Mouse (Mus musculus): ENCODE results near the gene Numa1. TPM values are rescaled to one million over a fixed set of nuclear protein-coding genes. Genes with fewer than 3 reads are reported as not detected.
A peak's percentile ranks its signal among the peaks of the same experiment; 100 is the strongest.

The Numa1 gene
- total RNA-seq (2021) = 10 to 100 TPM; 47.1 to 53.6 TPM
- long read RNA-seq, experiment 1, transcript Numa1-202 (13 exons, 2,934 nt) = major isoform, 13 of 29 reads
- long read RNA-seq, experiment 1, partial matches to known transcripts = 1 of 29 reads
- long read RNA-seq, experiment 1, other reads (novel, unspliced or antisense) = 15 of 29 reads
- long read RNA-seq, experiment 2, transcript Numa1-202 (13 exons, 2,934 nt) = major isoform, 8 of 30 reads
- long read RNA-seq, experiment 2, partial matches to known transcripts = 5 of 30 reads
- long read RNA-seq, experiment 2, other reads (novel, unspliced or antisense) = 17 of 30 reads

DNA sequence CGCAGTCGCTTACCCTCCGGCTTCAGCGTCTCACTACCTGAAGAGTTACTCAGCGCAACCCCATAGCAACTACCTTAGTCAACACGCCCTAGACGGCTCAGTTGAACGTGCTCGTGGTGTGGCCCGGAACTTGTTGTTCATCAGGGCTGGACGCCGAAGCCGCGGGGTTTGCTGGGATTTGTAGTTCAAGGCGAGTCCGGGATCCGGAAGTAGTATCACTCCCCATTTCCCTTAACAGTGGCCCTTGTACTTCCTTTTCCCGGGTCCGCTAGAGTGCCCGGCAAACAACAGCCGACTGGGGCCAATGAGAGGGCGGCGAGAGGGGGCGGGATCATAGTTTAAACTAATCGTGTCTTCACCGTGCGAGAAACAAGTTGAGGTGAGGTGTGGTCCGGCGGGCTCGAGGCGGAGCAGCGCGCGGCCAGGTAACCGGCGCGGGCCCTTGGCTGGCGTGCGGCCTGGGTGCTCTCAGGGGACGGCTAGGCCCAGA, at the start of gene Numa1, which contains the start of gene Lrrc51:
TSS of gene Numa1 (plus strand) at position 361 of the 490 bp plus-strand sequence.
TSS of gene Lrrc51 (minus strand) at position 145 of the 490 bp plus-strand sequence.
- Histone ChIP-seq H3K4me3 (peak within 1 kb of the TSS; percentile 90), H3K27ac (peak within 1 kb of the TSS; percentile 92)
- no peak for TF ChIP-seq CTCF (IDR thresholded peaks at IDR 0.05)
- peak; percentile 97 for DNase-seq
- intact Hi-C loops (cut with DNase I) = loop anchor here (2.0 to 5.0 kb wide), 2 partner anchors 37 to 129 kb away; no protein-coding TSS in a partner anchor

DNA sequence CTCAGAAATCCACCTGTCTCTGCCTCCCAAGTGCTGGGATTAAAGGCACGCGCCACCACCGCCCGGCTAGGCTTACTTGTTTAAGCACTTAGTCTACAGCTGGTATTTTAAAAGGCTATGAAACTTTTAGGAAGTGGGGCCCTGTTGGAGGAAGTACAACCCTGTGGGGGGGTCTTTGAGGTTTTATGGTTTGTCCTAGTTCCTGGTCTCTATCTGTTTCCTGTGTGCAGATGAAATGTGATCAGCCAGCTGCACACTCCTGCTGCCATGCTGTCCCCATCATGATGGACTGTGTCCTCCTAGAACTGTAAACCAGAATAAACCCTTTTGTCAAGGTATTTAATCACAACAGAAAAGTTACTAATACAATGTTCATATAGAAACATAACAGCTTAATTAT, 49.8 kb upstream of the Numa1 start:
- TF ChIP-seq CTCF (IDR thresholded peaks at IDR 0.05) = no peak
- Histone ChIP-seq H3K4me3 (no peak overlapping the region), H3K27ac (no peak overlapping the region)
- no peak for DNase-seq
- intact Hi-C loops (cut with DNase I) = no loop called here

DNA sequence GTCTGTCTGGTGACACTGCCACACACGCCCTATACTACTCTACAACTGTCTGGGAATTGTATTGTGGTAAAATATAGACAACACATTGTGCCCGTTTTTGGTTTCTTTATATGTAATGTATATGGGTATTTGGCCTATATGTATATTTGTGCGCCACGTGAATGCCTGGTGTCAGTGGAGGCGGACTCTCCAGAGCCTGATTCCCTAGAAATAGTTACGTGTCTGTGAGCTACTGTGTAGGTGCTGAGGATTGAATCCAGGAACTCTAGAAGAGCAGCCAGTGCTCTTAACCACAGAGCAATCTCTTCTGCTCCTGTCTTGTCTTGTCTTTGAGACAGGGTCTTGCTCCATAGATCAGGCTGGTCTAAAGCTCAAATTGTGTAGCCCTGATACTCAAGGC, 47.6 kb upstream of the Numa1 start:
- DNase-seq = no peak
- no peak for TF ChIP-seq CTCF (IDR thresholded peaks at IDR 0.05)
- H3K27ac ChIP-seq = no peak overlapping the region
- no peak overlapping the region for H3K4me3 ChIP-seq
- intact Hi-C loops (cut with DNase I) = no loop called here

DNA sequence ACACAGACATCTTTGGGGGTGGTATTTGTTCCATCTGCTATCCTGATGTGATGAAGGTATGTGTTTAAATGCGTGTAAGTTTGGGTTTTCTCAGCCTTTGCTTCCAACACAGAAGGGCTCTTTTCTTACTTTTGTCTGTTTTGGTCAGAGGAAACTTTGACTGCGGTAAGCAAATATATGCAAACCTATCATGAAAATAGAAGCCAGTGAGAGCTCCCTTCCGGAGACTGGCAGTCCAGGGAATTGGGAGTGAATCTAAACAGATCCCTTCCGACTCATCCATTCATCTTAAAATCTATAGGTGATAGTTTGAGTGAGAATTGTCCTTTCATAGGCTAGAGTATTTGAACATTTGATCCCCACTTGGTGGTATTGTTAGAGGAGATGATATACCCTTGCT, 45.5 kb upstream of the Numa1 start:
- no peak for DNase-seq
- Histone ChIP-seq H3K27ac (no peak overlapping the region), H3K4me3 (no peak overlapping the region)
- TF ChIP-seq CTCF (IDR thresholded peaks at IDR 0.05) = no peak
- intact Hi-C loops (cut with DNase I) = no loop called here

DNA sequence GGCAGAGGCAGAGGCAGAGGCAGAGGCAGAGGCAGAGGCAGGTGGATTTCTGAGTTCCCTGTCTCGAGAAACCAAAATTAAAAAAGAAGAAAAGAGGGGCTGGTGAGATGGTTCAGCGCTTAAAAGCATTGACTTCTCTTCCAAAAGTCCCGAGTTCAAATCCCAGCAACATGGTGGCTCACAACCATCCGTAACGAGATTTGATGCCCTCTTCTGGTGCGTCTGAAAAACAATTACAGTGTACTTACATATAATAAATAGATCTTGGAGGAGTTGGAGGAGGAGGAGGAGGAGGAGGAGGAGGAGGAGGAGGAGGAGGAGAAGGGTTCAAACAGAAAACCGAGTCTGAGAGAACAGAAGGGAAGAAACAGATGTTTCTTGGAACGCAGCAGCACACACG, 38.2 kb upstream of the Numa1 start:
- Histone ChIP-seq H3K4me3 (peak overlapping the region; percentile 83), H3K27ac (peak overlapping the region; percentile 97)
- no peak for TF ChIP-seq CTCF (IDR thresholded peaks at IDR 0.05)
- DNase-seq = no peak
- intact Hi-C loops (cut with DNase I) = loop anchor here (1.0 to 2.0 kb wide), 2 partner anchors 10 to 217 kb away; partner anchors contain the start of gene Lamtor1

DNA sequence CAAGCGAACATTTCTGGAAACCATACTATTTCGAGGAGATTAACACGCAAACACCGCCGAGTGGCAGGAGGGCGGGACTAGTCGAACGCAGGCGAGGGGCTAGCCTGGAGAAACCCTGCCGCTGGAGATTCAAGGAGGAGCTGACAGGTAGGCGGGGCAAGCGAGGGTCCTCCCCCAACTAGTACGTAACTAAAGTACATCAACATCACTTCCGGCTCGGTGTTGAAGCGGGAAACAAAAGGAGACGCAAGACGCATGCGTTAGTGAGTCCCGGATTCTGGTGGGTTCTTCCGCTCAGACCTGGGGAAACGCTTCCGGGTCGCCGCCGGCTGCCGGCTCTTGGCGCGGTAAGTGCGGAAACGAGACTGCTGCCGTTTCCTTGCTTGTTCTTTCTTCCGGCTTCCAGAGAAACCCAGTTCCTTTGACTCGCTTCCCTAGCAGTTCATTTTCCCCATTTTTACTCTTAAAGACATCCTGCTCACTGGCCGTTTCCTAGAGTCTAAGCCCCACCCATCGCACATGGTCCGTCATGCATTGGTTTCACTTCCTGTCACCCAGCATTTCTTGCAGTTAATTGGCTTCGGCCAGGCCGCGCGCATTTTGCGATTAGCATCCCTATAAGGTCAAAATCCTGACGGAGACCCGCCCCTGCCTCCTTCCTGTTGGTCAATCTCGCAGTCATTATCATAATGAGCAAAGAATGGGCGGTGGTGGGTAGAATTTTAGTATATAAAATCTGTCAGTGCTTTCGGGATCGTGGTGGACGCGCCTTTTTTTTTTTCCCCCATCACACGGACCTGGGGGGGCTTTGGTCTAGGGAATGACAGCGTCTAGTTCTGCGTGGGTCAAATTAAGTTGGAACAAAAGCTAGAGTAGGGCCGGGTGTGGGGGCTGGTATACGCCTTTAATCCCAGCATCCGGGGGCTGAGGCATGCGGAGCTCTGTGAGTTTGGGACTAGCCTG, 37.5 kb upstream of the Numa1 start:
- intact Hi-C loops (cut with DNase I) = loop anchor here (1.0 kb wide), 1 partner anchor 9 kb away; the partner anchor contains the start of gene Lamtor1
- peak; percentile 97 for DNase-seq
- Histone ChIP-seq H3K27ac (peak overlapping the region; percentile 97), H3K4me3 (peak overlapping the region; percentile 83)
- no peak for TF ChIP-seq CTCF (IDR thresholded peaks at IDR 0.05)

DNA sequence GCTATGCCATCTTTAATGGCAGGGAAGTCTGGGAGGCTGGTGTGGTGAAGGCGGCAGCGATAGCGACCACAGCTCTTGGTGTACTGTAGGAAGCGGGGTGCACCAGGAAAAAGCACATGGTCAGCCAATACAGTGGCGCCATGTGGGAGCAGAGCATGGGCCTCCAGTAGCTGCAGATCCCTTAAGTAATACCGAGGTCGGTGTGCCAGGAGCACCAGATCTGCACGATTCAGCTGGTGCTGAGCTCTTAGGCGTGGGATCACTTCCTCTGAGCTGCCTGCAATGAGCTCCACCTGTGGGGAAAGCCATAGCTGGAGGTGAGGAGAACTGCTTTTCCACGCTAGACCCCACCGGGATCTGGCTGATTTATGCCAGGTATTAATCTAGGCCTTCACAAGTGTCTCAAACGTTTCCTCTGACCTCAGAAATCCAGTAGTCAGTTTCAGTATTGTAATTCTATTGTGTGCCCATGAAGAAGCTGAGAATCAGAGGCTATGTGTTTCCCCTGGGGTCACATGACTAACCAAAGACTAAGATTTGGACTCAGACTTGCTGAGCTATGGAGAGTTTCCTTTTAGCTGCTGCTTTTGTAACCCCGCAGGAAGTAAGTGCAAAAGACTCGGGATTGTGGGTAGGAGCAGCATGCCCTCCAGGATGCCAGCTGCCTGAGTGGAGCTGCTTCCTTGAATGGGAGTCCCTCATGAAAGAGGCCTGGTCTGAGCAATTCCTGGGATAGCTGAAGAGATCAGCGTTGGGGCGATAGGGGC, 33.4 kb upstream of the Numa1 start:
- Histone ChIP-seq H3K4me3 (no peak overlapping the region), H3K27ac (peak overlapping the region; percentile 28; the same call in 1 of the 2 replicates)
- DNase-seq = no peak
- intact Hi-C loops (cut with DNase I) = no loop called here
- TF ChIP-seq CTCF (IDR thresholded peaks at IDR 0.05) = no peak

DNA sequence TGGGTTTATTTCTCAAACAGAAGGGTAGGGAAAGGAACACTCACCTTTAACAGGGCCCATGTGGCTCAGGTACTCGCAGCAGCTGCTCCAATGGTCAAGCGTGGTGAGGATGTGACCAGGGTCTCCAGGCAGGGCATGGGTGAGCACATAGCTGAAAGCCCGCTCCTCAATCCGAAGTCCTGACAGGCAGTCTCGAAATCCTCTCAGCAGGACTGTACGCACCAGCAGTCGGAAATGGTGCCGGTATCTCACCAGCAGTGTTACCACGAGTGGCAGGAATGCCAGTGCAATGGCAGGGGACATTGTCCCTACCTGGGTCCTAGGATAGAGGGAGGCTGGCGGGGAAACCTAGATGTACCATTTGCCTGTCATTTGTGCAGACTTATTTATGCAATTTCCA, 31.9 kb upstream of the Numa1 start:
- Histone ChIP-seq H3K4me3 (no peak overlapping the region), H3K27ac (no peak overlapping the region)
- TF ChIP-seq CTCF (IDR thresholded peaks at IDR 0.05) = no peak
- no peak for DNase-seq
- intact Hi-C loops (cut with DNase I) = no loop called here

DNA sequence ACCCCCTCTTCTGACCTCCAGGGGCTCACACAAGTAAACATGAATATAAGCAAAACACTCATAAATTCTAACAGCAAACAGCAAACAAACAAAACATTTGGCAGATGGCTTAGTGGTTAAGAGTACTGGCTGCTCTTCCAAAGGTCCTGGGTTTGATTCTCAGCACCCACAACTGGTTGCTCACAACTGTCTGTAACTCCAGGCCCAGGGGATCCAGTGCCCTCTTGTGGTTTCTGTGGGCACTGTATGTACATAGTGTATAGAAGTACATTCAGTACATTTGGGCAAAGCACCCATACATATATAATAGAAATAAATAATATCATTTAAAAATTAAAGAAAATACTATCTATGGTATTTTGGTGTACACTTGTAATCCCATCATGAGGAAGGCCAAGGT, 31.1 kb upstream of the Numa1 start:
- TF ChIP-seq CTCF (IDR thresholded peaks at IDR 0.05) = peak; percentile 15; the same call in 1 of the 2 replicates
- no peak overlapping the region for H3K27ac ChIP-seq
- intact Hi-C loops (cut with DNase I) = no loop called here
- no peak overlapping the region for H3K4me3 ChIP-seq
- no peak for DNase-seq

DNA sequence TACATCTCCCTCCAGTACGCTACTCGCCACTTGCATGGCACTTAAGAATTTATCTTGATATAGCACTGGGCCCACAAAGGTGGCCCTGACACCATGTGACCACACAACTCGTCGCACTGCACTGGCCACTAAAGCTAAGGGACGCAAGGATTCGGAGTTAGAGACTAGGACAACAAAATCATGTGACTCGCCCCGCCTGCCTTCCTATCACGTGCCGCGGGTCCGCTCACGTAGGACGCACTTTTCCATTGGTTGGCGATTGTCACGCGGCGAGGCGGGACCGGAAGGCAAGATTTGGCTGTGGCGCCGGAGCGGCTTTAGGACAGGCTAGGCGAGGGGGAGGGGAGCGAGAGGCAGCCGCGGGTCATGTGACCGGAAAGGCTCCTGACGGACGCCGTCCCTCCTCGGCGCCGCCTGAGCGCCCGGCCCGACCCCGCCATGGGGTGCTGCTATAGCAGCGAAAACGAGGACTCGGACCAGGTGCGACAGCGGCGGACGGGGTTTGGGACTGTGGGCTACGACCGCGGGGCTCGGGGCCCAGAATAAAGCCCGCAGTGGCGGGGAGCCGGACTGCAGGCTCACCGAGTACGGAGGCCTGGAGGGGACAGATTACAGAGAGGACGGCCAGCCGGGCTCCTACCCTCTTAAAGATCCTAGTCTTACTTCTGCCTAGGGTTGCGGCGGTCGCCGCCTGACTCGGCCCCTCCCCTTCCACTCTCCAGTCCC, 28.2 kb upstream of the Numa1 start, which contains the start of gene Lamtor1:
TSS of gene Lamtor1 (plus strand) at position 344 of the 726 bp plus-strand sequence.
- peak; percentile 15; the same call in 1 of the 2 replicates for TF ChIP-seq CTCF (IDR thresholded peaks at IDR 0.05)
- H3K4me3 ChIP-seq = peak within 1 kb of the TSS; percentile 79
- H3K27ac ChIP-seq = peak within 1 kb of the TSS; percentile 100
- intact Hi-C loops (cut with DNase I) = loop anchor here (1.0 kb wide), 1 partner anchor 9 kb away; no protein-coding TSS in a partner anchor
- DNase-seq = peak; percentile 100

DNA sequence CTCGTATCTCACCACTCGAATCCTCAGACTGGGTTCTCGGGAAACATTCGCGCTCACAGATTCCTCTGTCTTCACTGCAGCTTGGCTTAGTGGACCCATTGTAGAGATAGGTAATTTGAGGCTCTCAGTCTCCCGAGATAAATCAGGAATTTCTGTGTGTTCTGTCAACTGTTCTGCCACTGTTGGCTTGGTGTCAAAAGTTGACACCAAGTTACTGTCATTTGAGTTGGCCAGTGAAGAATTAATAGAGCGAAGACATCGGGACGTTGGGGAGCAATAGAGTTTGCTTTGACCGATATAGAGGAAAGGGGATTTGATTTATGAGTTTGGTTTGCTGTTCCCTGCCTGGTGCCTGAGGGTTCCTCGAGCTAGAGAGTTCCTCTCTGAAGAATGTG, 27.6 kb upstream of the Numa1 start, which contains the start of gene Tomt:
TSS of gene Tomt (minus strand) at position 73 of the 395 bp plus-strand sequence.
- H3K27ac ChIP-seq = peak within 1 kb of the TSS; percentile 100
- no peak for TF ChIP-seq CTCF (IDR thresholded peaks at IDR 0.05)
- intact Hi-C loops (cut with DNase I) = no loop called here
- DNase-seq = no peak
- H3K4me3 ChIP-seq = peak within 1 kb of the TSS; percentile 79
